Mouse (Mus musculus): ENCODE data around the gene Dis3l2.

Dis3l2 gene

DNA sequence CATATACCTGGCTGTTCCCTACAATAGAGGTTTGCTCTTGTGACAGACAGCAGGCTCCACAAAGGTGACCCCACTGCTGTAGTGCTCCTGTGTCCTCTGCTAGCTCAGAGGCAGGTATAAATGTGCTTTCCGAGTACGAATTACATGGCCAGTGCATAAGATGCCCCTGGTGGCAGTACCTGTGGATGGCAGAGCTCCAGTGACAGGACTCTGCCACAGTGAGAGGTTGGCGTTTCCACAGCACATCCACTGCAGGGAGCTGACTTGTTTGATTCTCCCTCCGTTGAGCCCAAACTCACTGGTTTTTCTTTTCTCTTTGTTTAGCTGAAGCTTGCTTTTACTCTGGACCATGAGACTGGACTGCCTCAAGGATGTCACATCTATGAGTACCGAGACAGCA, 317.1 kb downstream of the Dis3l2 start:
- no peak for DNase-seq

- DNase-seq = no peak
Observed at GRCm38 (mm10) chr1:87021584-87021983, 318.0 kb downstream of the Dis3l2 start.

- DNase-seq = no peak
Observed at GRCm38 (mm10) chr1:87023291-87024170, 319.9 kb downstream of the Dis3l2 start.

GRCm38 (mm10) chr1:87025021-87025420, 321.4 kb downstream of the Dis3l2 start:
- no peak for DNase-seq

DNA sequence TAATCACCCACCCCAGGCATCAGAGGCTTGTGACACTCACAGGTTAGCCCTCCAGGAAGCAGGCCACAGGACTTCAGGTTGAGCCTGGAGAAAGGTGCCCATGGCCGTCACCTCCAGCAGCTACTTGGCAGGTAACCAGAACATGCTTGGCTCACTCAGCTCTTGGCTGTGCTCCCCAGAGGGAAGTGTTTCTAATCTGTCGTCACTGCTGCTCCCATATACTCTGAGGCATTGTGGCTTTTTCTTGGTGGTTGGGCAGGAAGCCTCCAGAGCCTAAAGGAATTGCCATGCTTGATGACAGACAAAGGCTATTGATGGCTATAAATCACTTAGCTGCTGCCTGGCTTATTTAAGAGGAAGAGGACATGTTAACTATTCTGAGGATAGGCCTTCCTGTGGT, 325.2 kb downstream of the Dis3l2 start:
- peak; percentile 70 for DNase-seq

DNA sequence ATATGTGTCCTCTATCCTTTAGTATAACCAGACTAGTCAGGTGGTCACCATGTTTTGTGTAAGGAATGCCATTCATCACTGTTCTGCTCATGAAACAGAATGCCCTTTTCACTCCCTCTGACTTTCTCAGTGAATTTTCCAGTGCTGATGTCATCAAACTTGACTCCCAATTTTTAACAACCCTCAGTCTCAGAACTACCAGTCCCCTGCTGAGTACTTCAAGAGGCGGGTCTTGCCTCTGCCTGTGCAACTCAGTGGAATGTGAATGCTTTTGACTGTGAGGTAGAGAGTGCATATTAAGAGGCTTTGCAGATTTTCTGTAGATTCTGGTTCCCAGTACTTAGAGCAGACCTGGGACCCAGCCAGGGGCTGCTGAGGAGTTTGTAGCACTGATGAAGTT, 327.0 kb downstream of the Dis3l2 start:
- no peak for DNase-seq

DNA sequence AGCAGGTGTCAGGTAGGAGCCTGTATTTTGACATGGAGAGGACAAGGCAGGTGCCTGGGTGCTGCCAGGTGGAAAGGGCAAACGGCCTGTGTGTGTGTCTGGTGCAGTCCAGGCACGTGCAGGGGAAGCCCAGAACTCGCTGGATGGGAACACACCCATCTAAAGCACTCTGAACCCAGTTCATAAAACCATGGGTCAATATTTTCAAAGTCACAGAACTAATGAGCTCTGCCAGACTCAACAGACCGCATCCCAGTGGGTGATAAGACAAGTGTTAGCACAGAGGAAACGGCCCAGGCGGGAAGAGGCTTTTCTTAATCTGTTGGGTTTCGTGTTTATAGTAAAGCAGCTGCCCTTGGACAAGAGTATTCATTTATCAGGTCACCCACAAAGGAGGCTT, 328.9 kb downstream of the Dis3l2 start:
- DNase-seq = peak; percentile 76

- DNase-seq = no peak
Observed at GRCm38 (mm10) chr1:87035532-87036161, 332.0 kb downstream of the Dis3l2 start.

GRCm38 (mm10) chr1:87036334-87036733, 332.7 kb downstream of the Dis3l2 start:
- no peak for DNase-seq

- DNase-seq = no peak
Observed at GRCm38 (mm10) chr1:87038477-87039070, 335.0 kb downstream of the Dis3l2 start.

DNA sequence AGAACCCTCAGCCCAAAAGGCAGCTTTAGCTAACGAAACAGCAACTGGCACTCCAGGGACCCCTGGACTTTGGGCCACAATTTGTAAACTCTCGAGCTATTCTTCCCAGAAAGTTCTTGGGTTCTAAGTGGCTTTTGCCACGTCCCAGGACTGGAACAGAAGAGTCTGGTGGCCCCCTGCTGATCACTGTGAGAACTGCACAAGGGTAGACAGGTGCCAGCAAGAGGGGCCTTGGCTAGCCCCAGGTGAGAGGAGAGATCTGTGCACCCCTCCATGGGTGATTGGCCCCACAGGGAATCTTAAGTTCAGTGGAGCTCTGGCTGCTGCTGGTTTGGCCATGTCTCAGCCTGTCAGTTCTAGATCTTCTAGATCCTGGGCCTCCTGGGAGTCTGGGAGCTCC, 337.5 kb downstream of the Dis3l2 start:
- DNase-seq = peak; percentile 33

- peak; percentile 49 for DNase-seq
Observed at GRCm38 (mm10) chr1:87041814-87042438, 338.3 kb downstream of the Dis3l2 start.

DNA sequence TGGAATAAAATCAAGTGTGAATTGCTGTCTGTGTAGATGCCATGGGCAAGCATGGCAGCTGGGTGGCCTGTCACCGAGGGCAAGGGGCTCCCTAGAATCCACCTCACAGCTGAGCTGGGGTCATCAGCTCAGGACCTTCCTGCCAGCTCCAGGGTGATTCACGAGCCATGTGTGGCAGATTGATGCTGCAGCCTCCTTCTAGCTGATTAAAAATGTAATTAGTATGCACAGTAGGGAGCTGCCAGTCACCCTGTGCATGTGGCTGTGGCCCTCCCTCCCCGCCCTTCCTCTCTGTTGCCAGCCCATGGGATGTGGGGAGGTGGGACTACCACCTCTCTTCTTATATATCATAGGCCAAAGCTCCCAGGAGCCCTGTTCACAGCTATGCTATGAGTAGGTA, 346.5 kb downstream of the Dis3l2 start:
- DNase-seq = no peak

GRCm38 (mm10) chr1:87050700-87051099, 347.1 kb downstream of the Dis3l2 start:
- DNase-seq = no peak

- no peak for DNase-seq
Observed at GRCm38 (mm10) chr1:87051369-87051768, 347.8 kb downstream of the Dis3l2 start.

GRCm38 (mm10) chr1:87057075-87057474, 353.5 kb downstream of the Dis3l2 start:
- DNase-seq = no peak

DNA sequence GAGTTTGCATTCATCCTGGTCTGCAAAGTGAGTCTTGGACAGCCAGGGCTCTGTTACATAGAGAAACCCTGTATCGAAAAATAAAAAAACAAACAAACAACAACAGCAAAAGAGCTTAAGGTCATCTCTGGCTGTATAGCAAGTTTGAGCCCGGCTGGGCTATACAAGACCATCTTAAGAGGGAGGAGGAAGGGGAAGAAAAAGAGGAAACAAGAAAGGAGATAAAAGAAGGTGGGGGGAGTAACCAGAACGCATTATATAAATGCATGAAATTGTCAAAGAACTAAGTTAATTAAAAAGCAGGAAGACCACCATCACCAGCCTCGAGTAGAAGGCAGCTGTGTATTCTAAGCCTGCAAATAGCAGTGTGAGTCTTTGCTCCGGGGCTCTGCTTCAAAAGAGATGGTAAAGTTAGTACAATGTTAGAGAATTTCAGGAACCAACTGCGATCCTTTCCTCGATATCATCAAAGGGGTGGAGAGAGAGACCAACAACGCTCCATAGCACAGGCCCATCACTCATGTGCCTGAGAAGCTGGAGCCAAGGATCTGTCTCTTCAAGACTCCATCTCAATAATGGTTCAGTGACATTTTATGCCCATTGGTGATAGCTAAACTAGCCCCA, 355.5 kb downstream of the Dis3l2 start:
- DNase-seq = no peak

- no peak for DNase-seq
Observed at GRCm38 (mm10) chr1:87060913-87061312, 357.3 kb downstream of the Dis3l2 start.

- no peak for DNase-seq
Observed at GRCm38 (mm10) chr1:87070720-87071119, 367.1 kb downstream of the Dis3l2 start.

GRCm38 (mm10) chr1:87073776-87074175, 370.2 kb downstream of the Dis3l2 start:
- DNase-seq = no peak

- DNase-seq = no peak
Observed at GRCm38 (mm10) chr1:87086196-87086595, 382.6 kb downstream of the Dis3l2 start.

DNA sequence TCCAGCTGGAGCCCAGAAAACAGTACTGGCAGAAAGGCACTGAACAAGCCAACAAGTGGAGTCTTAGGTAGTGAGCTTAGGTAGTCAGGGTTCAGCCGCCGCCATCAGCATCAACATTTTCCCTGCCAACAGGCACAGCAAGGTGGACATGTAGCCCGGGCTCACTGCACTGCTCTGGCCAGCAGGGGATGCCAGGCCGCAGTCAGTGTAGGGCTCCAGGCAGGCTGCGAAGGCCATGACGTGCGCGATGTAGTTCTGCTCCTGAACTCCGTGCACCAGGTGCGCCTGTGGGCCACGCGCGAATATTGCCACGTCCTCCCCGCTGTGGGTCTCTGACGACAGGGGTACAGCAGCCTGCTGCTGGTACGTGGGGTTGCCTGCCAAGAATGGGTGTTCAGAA, 383.4 kb downstream of the Dis3l2 start:
- DNase-seq = no peak

DNA sequence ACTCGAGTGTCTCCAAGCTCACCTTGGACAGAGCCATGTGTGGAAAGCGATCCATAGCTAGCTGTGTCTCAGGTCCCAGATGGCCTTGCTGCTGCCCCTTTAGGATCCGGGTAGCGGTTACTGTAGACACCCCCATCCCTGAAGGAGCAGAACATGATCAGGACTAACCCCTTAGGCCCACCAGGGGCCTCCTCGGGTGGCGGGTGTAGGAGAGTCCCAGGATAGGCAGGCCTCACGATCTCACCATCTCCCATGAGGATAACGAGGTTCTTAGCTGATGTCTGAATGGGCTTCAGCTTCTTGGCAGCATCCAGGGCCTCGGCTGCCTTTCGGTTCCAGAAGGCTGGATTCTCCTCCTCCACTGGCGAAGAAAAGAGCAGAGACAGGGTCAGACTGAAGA, 385.6 kb downstream of the Dis3l2 start:
- no peak for DNase-seq

All from cerebellum, adult 9-11 months (tissue).